In genomic region chr4:136309780-136310179, GRCm38 (mm10) we compare ENCODE assay signal across 8 mouse cellular contexts. TPM values are rescaled to one million over a fixed set of nuclear protein-coding genes. Genes with fewer than 3 reads are reported as not detected.
DNase-seq lines count a peak whose midpoint lies in the region; ATAC-seq and TF ChIP-seq lines count a peak whose summit lies in the region.

No protein-coding gene starts in this region.

- H3ac ChIP-seq in C2C12 (ENCODE audit: control insufficient read depth, insufficient read length, low read depth) = no peak overlapping the region

- H3K4me3 ChIP-seq in C2C12 (ENCODE audit: insufficient read depth, poor library complexity, severe bottlenecking) = peak overlapping the region; percentile 98
- peak overlapping the region; percentile 100 for H3K4me3 ChIP-seq in embryonic facial prominence, embryonic 13.5 days
- peak overlapping the region; percentile 99 for H3K4me3 ChIP-seq in limb, embryonic 13.5 days
- peak overlapping the region; percentile 100 for H3K4me3 ChIP-seq in midbrain, embryonic 14.5 days (replicated peaks; ENCODE audit: low read depth, low read length)
- H3K4me3 ChIP-seq in stomach, embryonic 14.5 days (ENCODE audit: low read depth, low read length) = peak overlapping the region; percentile 98

- H3K79me2 ChIP-seq in C2C12 (ENCODE audit: control insufficient read depth, insufficient read depth) = peaks cover 40% of the 10 kb centered on the region

- no peak for TF ChIP-seq CTCF in C2C12 (IDR thresholded peaks at IDR 0.05; ENCODE audit: control insufficient read depth, insufficient read depth, insufficient read length)

- H3K36me3 ChIP-seq in C2C12 (ENCODE audit: control insufficient read depth, insufficient read depth) = no peaks in the 10 kb centered on the region
- no peaks in the 10 kb centered on the region for H3K36me3 ChIP-seq in embryonic facial prominence, embryonic 13.5 days
- no peaks in the 10 kb centered on the region for H3K36me3 ChIP-seq in limb, embryonic 13.5 days
- H3K36me3 ChIP-seq in midbrain, embryonic 14.5 days (ENCODE audit: control insufficient read depth, insufficient read depth, low read length) = no peaks in the 10 kb centered on the region
- H3K36me3 ChIP-seq in stomach, embryonic 14.5 days (ENCODE audit: control insufficient read depth, insufficient read depth, low read length) = no peaks in the 10 kb centered on the region

- no peak for ATAC-seq in embryonic facial prominence, embryonic 13.5 days (ENCODE audit: insufficient number of reproducible peaks, insufficient read depth, low FRiP score, low TSS enrichment, low read depth)
- peak; percentile 59 to 62; a peak in 3 of 4 replicates for ATAC-seq in hematopoietic stem cell, adult 5-6 weeks (replicated peaks in 1 of 2; ENCODE audit: insufficient read depth in 1 of 2, low FRiP score in 2 of 2, low TSS enrichment in 1 of 2, low read depth in 1 of 2, poor library complexity in 2 of 2, severe bottlenecking in 2 of 2)
- ATAC-seq in limb, embryonic 13.5 days (ENCODE audit: low FRiP score, low read depth) = no peak
- ATAC-seq in midbrain, embryonic 14.5 days (ENCODE audit: low FRiP score, low TSS enrichment) = no peak
- ATAC-seq in stomach, embryonic 14.5 days (ENCODE audit: insufficient number of reproducible peaks, insufficient read depth, low FRiP score, low read depth) = no peak

- H3K4me2 ChIP-seq in embryonic facial prominence, embryonic 13.5 days = peak overlapping the region; percentile 75
- H3K4me2 ChIP-seq in limb, embryonic 13.5 days (replicated peaks) = peak overlapping the region; percentile 74
- peak overlapping the region; percentile 59 for H3K4me2 ChIP-seq in midbrain, embryonic 14.5 days (ENCODE audit: low read length)
- peak overlapping the region; percentile 57 for H3K4me2 ChIP-seq in stomach, embryonic 14.5 days (replicated peaks; ENCODE audit: low read depth, low read length)

- peaks cover 30% of the 10 kb centered on the region for H3K4me1 ChIP-seq in embryonic facial prominence, embryonic 13.5 days
- H3K4me1 ChIP-seq in limb, embryonic 13.5 days = peaks cover 31% of the 10 kb centered on the region
- peaks cover 33% of the 10 kb centered on the region for H3K4me1 ChIP-seq in midbrain, embryonic 14.5 days (ENCODE audit: control insufficient read depth, insufficient read depth, low read length)
- peaks cover 21% of the 10 kb centered on the region for H3K4me1 ChIP-seq in stomach, embryonic 14.5 days (ENCODE audit: control insufficient read depth, insufficient read depth, low read length)

- DNase-seq in NIH3T3 (ENCODE audit: low read depth) = peak; percentile 72
- DNase-seq in midbrain, embryonic 14.5 days = peak; percentile 42
- DNase-seq in layer of hippocampus, postnatal 25 days (ENCODE audit: extremely low spot score in 1 of 2, low spot score in 1 of 2) = no peak

- no peaks in the 10 kb centered on the region for H3K9me3 ChIP-seq in embryonic facial prominence, embryonic 13.5 days
- no peaks in the 10 kb centered on the region for H3K9me3 ChIP-seq in limb, embryonic 13.5 days
- no peaks in the 10 kb centered on the region for H3K9me3 ChIP-seq in midbrain, embryonic 14.5 days (ENCODE audit: control insufficient read depth, low read length)
- no peaks in the 10 kb centered on the region for H3K9me3 ChIP-seq in stomach, embryonic 14.5 days (ENCODE audit: control insufficient read depth, low read depth, low read length)

- peaks cover 36% of the 10 kb centered on the region for H3K79me3 ChIP-seq in C2C12 (ENCODE audit: low read depth)

- WGBS in embryonic facial prominence, embryonic 13.5 days = 1% methylated on average over 11 of the region's 11 CpGs
- WGBS in limb, embryonic 13.5 days = 2% methylated on average over 11 of the region's 11 CpGs
- 8% methylated on average over 11 of the region's 11 CpGs for WGBS in midbrain, embryonic 14.5 days
- 3% methylated on average over 11 of the region's 11 CpGs for WGBS in stomach, embryonic 14.5 days

- H3K27me3 ChIP-seq in C2C12 (ENCODE audit: control insufficient read depth, insufficient read depth, insufficient read length) = no peaks in the 10 kb centered on the region
- H3K27me3 ChIP-seq in embryonic facial prominence, embryonic 13.5 days = no peaks in the 10 kb centered on the region
- no peaks in the 10 kb centered on the region for H3K27me3 ChIP-seq in limb, embryonic 13.5 days
- H3K27me3 ChIP-seq in midbrain, embryonic 14.5 days (ENCODE audit: control insufficient read depth, insufficient read depth, low read length) = no peaks in the 10 kb centered on the region
- no peaks in the 10 kb centered on the region for H3K27me3 ChIP-seq in stomach, embryonic 14.5 days (ENCODE audit: control insufficient read depth, insufficient read depth, low read length)

- H3K27ac ChIP-seq in embryonic facial prominence, embryonic 13.5 days = peak overlapping the region; percentile 94
- peak overlapping the region; percentile 93 for H3K27ac ChIP-seq in limb, embryonic 13.5 days
- peak overlapping the region; percentile 94 for H3K27ac ChIP-seq in midbrain, embryonic 14.5 days (replicated peaks; ENCODE audit: low read depth, low read length)
- peak overlapping the region; percentile 79 for H3K27ac ChIP-seq in stomach, embryonic 14.5 days (ENCODE audit: low read length)

- peak overlapping the region; percentile 100 for H3K9ac ChIP-seq in embryonic facial prominence, embryonic 13.5 days
- H3K9ac ChIP-seq in limb, embryonic 13.5 days = peak overlapping the region; percentile 73
- H3K9ac ChIP-seq in midbrain, embryonic 14.5 days (replicated peaks; ENCODE audit: low read length) = peak overlapping the region; percentile 84
- H3K9ac ChIP-seq in stomach, embryonic 14.5 days (replicated peaks; ENCODE audit: low read depth, low read length) = peak overlapping the region; percentile 100; the same call in 1 of the 2 replicates

TF ChIP-seq in C2C12, 6 proteins besides CTCF, POLR2A, EP300 and RAD21:
- TF ChIP-seq CEBPB (IDR thresholded peaks at IDR 0.05; ENCODE audit: low read depth) (no peak), MYOD1 (IDR thresholded peaks at IDR 0.05; ENCODE audit: control insufficient read depth, insufficient read length, low read depth) (no peak), FOSL1 (IDR thresholded peaks at IDR 0.05; ENCODE audit: insufficient read depth, low read length, poor library complexity, severe bottlenecking) (no peak), MYOG (IDR thresholded peaks at IDR 0.05; ENCODE audit: control insufficient read depth, extremely low read depth, insufficient read length) (no peak), MAX (IDR thresholded peaks at IDR 0.05) (no peak), USF1 (IDR thresholded peaks at IDR 0.05; ENCODE audit: low read depth) (no peak)

RNA-seq across cellular contexts. Expression of gene Hnrnpr, which starts 1.0 kb away (rescaled TPM):
- polyA plus RNA-seq in C2C12 (2012; fragmentation: generic; extraction: Trizol) = 38.4 TPM
- 256 and 263 TPM in 2 replicates for polyA plus RNA-seq in embryonic facial prominence, embryonic 13.5 days (2015; fragmentation: Nextera tagmentation; extraction: Ambion mirVana)
- total RNA-seq in hematopoietic stem cell, adult 5-6 weeks (2017) = 217 and 281 TPM in 2 replicates
- 262 and 263 TPM in 2 replicates for polyA plus RNA-seq in limb, embryonic 13.5 days (2015; fragmentation: Nextera tagmentation; extraction: Ambion mirVana)
- 152 and 207 TPM in 2 replicates for polyA plus RNA-seq in midbrain, embryonic 14.5 days (2014; fragmentation: Nextera tagmentation; extraction: Ambion mirVana)
- 157 and 164 TPM in 2 replicates for polyA plus RNA-seq in stomach, embryonic 14.5 days (2014; fragmentation: Nextera tagmentation; extraction: Ambion mirVana)
- total RNA-seq in layer of hippocampus, postnatal 25 days (2021) = 100 to 1,000 TPM in 1 of 2 experiments, 10 to 100 TPM in 1; 87.1 to 103 TPM

RNA-seq across cellular contexts. Expression of gene Zfp46, which starts 25.3 kb away (rescaled TPM):
- polyA plus RNA-seq in C2C12 (2012; fragmentation: generic; extraction: Trizol) = 5.2 TPM
- 25.2 and 30.5 TPM in 2 replicates for polyA plus RNA-seq in embryonic facial prominence, embryonic 13.5 days (2015; fragmentation: Nextera tagmentation; extraction: Ambion mirVana)
- 10.0 and 12.6 TPM in 2 replicates for total RNA-seq in hematopoietic stem cell, adult 5-6 weeks (2017)
- polyA plus RNA-seq in limb, embryonic 13.5 days (2015; fragmentation: Nextera tagmentation; extraction: Ambion mirVana) = 24.3 and 28.4 TPM in 2 replicates
- polyA plus RNA-seq in midbrain, embryonic 14.5 days (2014; fragmentation: Nextera tagmentation; extraction: Ambion mirVana) = 31.1 and 47.7 TPM in 2 replicates
- polyA plus RNA-seq in stomach, embryonic 14.5 days (2014; fragmentation: Nextera tagmentation; extraction: Ambion mirVana) = 24.7 and 25.1 TPM in 2 replicates
- total RNA-seq in layer of hippocampus, postnatal 25 days (2021) = 10 to 100 TPM; 48.8 to 62.9 TPM

Comparison
In these comparisons a context has a peak if more than half of its experiments do, and no peak if none do; other contexts are left out.
1. DNase-seq: peak in NIH3T3 (single experiment) and midbrain, embryonic 14.5 days (single experiment); none in layer of hippocampus, postnatal 25 days (0 of 2).
2. ATAC-seq: peak in hematopoietic stem cell, adult 5-6 weeks (2 of 2); none in embryonic facial prominence, embryonic 13.5 days (single experiment), limb, embryonic 13.5 days (single experiment), midbrain, embryonic 14.5 days (single experiment) and stomach, embryonic 14.5 days (single experiment).
3. Peak in every context shown above with its lines, with median percentiles within 50 percentile points of each other: H3K4me3 ChIP-seq, H3K27ac ChIP-seq, H3K4me2 ChIP-seq and H3K9ac ChIP-seq.